Mouse (Mus musculus): ENCODE data around the gene Depp1. TPM values are rescaled to one million over a fixed set of nuclear protein-coding genes. Genes with fewer than 3 reads are reported as not detected.

Gene Depp1
- total and polyA plus RNA-seq, 2 experiments from 2014 or later: 41.3 to 347 TPM

GRCm38 (mm10) chr6:116635251-116636180, 14.9 kb upstream of the Depp1 start:
- Histone ChIP-seq H3K9me3 (replicated peaks; ENCODE audit: control insufficient read depth, low read length) (no peaks in the 10 kb centered on the region), H3K9ac (replicated peaks; ENCODE audit: low read depth, low read length) (no peak overlapping the region), H3K4me3 (ENCODE audit: low read depth, low read length) (no peak overlapping the region), H3K27ac (ENCODE audit: low read depth) (peak overlapping the region; percentile 96), H3K4me1 (ENCODE audit: control insufficient read depth, insufficient read depth) (peaks cover 62% of the 10 kb centered on the region), H3K36me3 (replicated peaks; ENCODE audit: control insufficient read depth, insufficient read depth, low read length) (no peaks in the 10 kb centered on the region), H3K27me3 (ENCODE audit: control insufficient read depth, insufficient read depth, low read length) (no peaks in the 10 kb centered on the region), H3K4me2 (ENCODE audit: low read depth, low read length) (no peak overlapping the region)
- no peak for TF ChIP-seq CTCF (IDR thresholded peaks at IDR 0.05; ENCODE audit: low read depth)
- peak; percentile 99 for TF ChIP-seq EP300 (IDR thresholded peaks at IDR 0.05; ENCODE audit: low read depth)
- DNase-seq (ENCODE audit: low spot score): peak; percentile 97
- peak; percentile 97 for ATAC-seq (ENCODE audit: insufficient read depth, low read depth)
- 8% methylated on average over 10 of the region's 10 CpGs for WGBS

GRCm38 (mm10) chr6:116636581-116637235, 13.7 kb upstream of the Depp1 start:
- H3K36me3 ChIP-seq (replicated peaks; ENCODE audit: control insufficient read depth, insufficient read depth, low read length): no peaks in the 10 kb centered on the region
- DNase-seq (ENCODE audit: low spot score) (no peak), ATAC-seq (ENCODE audit: insufficient read depth, low read depth) (no peak)
- no peak overlapping the region for H3K9ac ChIP-seq (replicated peaks; ENCODE audit: low read depth, low read length)
- no peak overlapping the region for H3K4me2 ChIP-seq (ENCODE audit: low read depth, low read length)
- no peaks in the 10 kb centered on the region for H3K9me3 ChIP-seq (replicated peaks; ENCODE audit: control insufficient read depth, low read length)
- no peaks in the 10 kb centered on the region for H3K27me3 ChIP-seq (ENCODE audit: control insufficient read depth, insufficient read depth, low read length)
- H3K4me3 ChIP-seq (ENCODE audit: low read depth, low read length): no peak overlapping the region
- TF ChIP-seq EP300 (IDR thresholded peaks at IDR 0.05; ENCODE audit: low read depth): no peak
- peaks cover 62% of the 10 kb centered on the region for H3K4me1 ChIP-seq (ENCODE audit: control insufficient read depth, insufficient read depth)
- WGBS: 61% methylated on average over 9 of the region's 9 CpGs
- peak overlapping the region; percentile 96 for H3K27ac ChIP-seq (ENCODE audit: low read depth)

- no peak for ATAC-seq (ENCODE audit: insufficient read depth, low read depth)
- no peak overlapping the region for H3K4me2 ChIP-seq (ENCODE audit: low read depth, low read length)
- H3K27ac ChIP-seq (ENCODE audit: low read depth): peak overlapping the region; percentile 96
These were observed 12.9 kb upstream of the Depp1 start for GRCm38 (mm10) chr6:116637496-116637895.

GRCm38 (mm10) chr6:116638871-116639270, 11.5 kb upstream of the Depp1 start:
- Histone ChIP-seq H3K9me3 (replicated peaks; ENCODE audit: control insufficient read depth, low read length) (no peaks in the 10 kb centered on the region), H3K27ac (ENCODE audit: low read depth) (peak overlapping the region; percentile 77), H3K9ac (replicated peaks; ENCODE audit: low read depth, low read length) (no peak overlapping the region), H3K27me3 (ENCODE audit: control insufficient read depth, insufficient read depth, low read length) (no peaks in the 10 kb centered on the region), H3K4me1 (ENCODE audit: control insufficient read depth, insufficient read depth) (peaks cover 77% of the 10 kb centered on the region), H3K36me3 (replicated peaks; ENCODE audit: control insufficient read depth, insufficient read depth, low read length) (no peaks in the 10 kb centered on the region), H3K4me2 (ENCODE audit: low read depth, low read length) (no peak overlapping the region), H3K4me3 (ENCODE audit: low read depth, low read length) (no peak overlapping the region)
- DNase-seq (ENCODE audit: low spot score) (no peak), ATAC-seq (ENCODE audit: insufficient read depth, low read depth) (no peak)
- no peak for TF ChIP-seq CTCF (IDR thresholded peaks at IDR 0.05; ENCODE audit: low read depth)
- TF ChIP-seq EP300 (IDR thresholded peaks at IDR 0.05; ENCODE audit: low read depth): no peak
- WGBS: 82% methylated on average over 2 of the region's 2 CpGs

More at GRCm38 (mm10) chr6:116637496-116637895, 12.9 kb upstream of the Depp1 start:
- Histone ChIP-seq H3K4me3 (ENCODE audit: low read depth, low read length) (no peak overlapping the region), H3K27me3 (ENCODE audit: control insufficient read depth, insufficient read depth, low read length) (no peaks in the 10 kb centered on the region), H3K4me1 (ENCODE audit: control insufficient read depth, insufficient read depth) (peaks cover 65% of the 10 kb centered on the region), H3K36me3 (replicated peaks; ENCODE audit: control insufficient read depth, insufficient read depth, low read length) (no peaks in the 10 kb centered on the region), H3K9me3 (replicated peaks; ENCODE audit: control insufficient read depth, low read length) (no peaks in the 10 kb centered on the region), H3K9ac (replicated peaks; ENCODE audit: low read depth, low read length) (no peak overlapping the region)
- WGBS: 40% methylated on average over 5 of the region's 5 CpGs
- DNase-seq (ENCODE audit: low spot score): no peak
- no peak for TF ChIP-seq EP300 (IDR thresholded peaks at IDR 0.05; ENCODE audit: low read depth)
- TF ChIP-seq CTCF (IDR thresholded peaks at IDR 0.05; ENCODE audit: low read depth): no peak

- Histone ChIP-seq H3K4me3 (ENCODE audit: low read depth, low read length) (no peak overlapping the region), H3K27me3 (ENCODE audit: control insufficient read depth, insufficient read depth, low read length) (no peaks in the 10 kb centered on the region), H3K27ac (ENCODE audit: low read depth) (peak overlapping the region; percentile 77), H3K36me3 (replicated peaks; ENCODE audit: control insufficient read depth, insufficient read depth, low read length) (no peaks in the 10 kb centered on the region), H3K4me2 (ENCODE audit: low read depth, low read length) (no peak overlapping the region), H3K9me3 (replicated peaks; ENCODE audit: control insufficient read depth, low read length) (no peaks in the 10 kb centered on the region), H3K9ac (replicated peaks; ENCODE audit: low read depth, low read length) (no peak overlapping the region), H3K4me1 (ENCODE audit: control insufficient read depth, insufficient read depth) (peaks cover 76% of the 10 kb centered on the region)
- TF ChIP-seq EP300 (IDR thresholded peaks at IDR 0.05; ENCODE audit: low read depth) (peak; percentile 80), CTCF (IDR thresholded peaks at IDR 0.05; ENCODE audit: low read depth) (no peak)
- WGBS: 37% methylated on average over 2 of the region's 2 CpGs
- ATAC-seq (ENCODE audit: insufficient read depth, low read depth): no peak
- no peak for DNase-seq (ENCODE audit: low spot score)
These were observed 10.7 kb upstream of the Depp1 start for GRCm38 (mm10) chr6:116639663-116640062.

Data from heart, postnatal 0 days (tissue).